Mouse (Mus musculus) stomach, postnatal 0 days (tissue): ENCODE measurements around the gene Cenpm. TPM values are rescaled to one million over a fixed set of nuclear protein-coding genes. Genes with fewer than 3 reads are reported as not detected.
A peak's percentile ranks its signal among the peaks of the same experiment; 100 is the strongest.

Experiments used
- ATAC-seq: fragments of 200-750 bp; cut with Nextera tagmentation; 2 replicates; pipeline ENCODE4 v1.8.0; 2017; ENCODE audit not compliant: low FRiP score, low TSS enrichment
- DNase-seq: peaks from one replicate; pipeline ENCODE4 v3.0.0-alpha.2; 2016; ENCODE audit warnings: low spot score
- H3K27ac ChIP-seq: fragments of 300-500 bp; sonication (generic); replicated peaks from 2 replicates; pipeline ENCODE4 v1.5.1; 2014; ENCODE audit warnings: mild to moderate bottlenecking, control low read depth
- H3K27me3 ChIP-seq: fragments of 300-500 bp; sonication (generic); 2 replicates; pipeline ENCODE4 v1.6.1; 2014; ENCODE audit warnings: low read length; ENCODE audit not compliant: control insufficient read depth, insufficient read depth
- H3K36me3 ChIP-seq: fragments of 300-500 bp; sonication (generic); 2 replicates; pipeline ENCODE4 v1.6.1; 2014; ENCODE audit warnings: low read length, mixed read lengths; ENCODE audit not compliant: control insufficient read depth, insufficient read depth
- H3K4me1 ChIP-seq: fragments of 300-500 bp; sonication (generic); replicated peaks from 2 replicates; pipeline ENCODE4 v1.6.1; 2014; ENCODE audit warnings: antibody characterized with exemption; ENCODE audit not compliant: control insufficient read depth, insufficient read depth
- H3K4me2 ChIP-seq: fragments of 300-500 bp; sonication (generic); replicated peaks from 2 replicates; pipeline ENCODE4 v1.6.1; 2014; ENCODE audit warnings: low read depth, mild to moderate bottlenecking, control low read depth, moderate library complexity
- H3K4me3 ChIP-seq: fragments of 300-500 bp; sonication (generic); 2 replicates; pipeline ENCODE4 v1.5.1; 2014; ENCODE audit warnings: low read depth, low read length, control low read depth
- H3K9ac ChIP-seq: fragments of 300-500 bp; sonication (generic); 2 replicates; pipeline ENCODE4 v1.6.1; 2014; ENCODE audit warnings: mild to moderate bottlenecking, low read length, control low read depth, mixed read lengths
- H3K9me3 ChIP-seq: fragments of 300-500 bp; sonication (generic); 2 replicates; pipeline ENCODE4 v1.6.1; 2016; ENCODE audit warnings: low read length; ENCODE audit not compliant: control insufficient read depth
- CTCF ChIP-seq: IDR thresholded peaks from 2 replicates; pipeline ENCODE4 v1.5.1; 2016; ENCODE audit warnings: antibody characterized with exemption, low read depth, mild to moderate bottlenecking, moderate library complexity
- EP300 ChIP-seq: optimal IDR thresholded peaks from 2 replicates; pipeline ENCODE3; 2016; ENCODE audit warnings: antibody characterized with exemption
- WGBS: fragments of 180-500 bp; shearing (Covaris S2); extraction: QIAGEN DNeasy Blood & Tissue Kit; methylation state at CpG from one replicate; pipeline ENCODE4 v1.1.7; 2014; 5-methylcytosine and 5-hydroxymethylcytosine counted together
- microRNA counts: library from miRNA; unstranded; fragments of <30 nt; microRNA quantifications from one replicate; lab custom pipeline; 2015
- microRNA-seq: library from miRNA; unstranded; fragments of <30 nt; microRNA quantifications from one replicate; pipeline ENCODE4, GENCODE M21; 2016
- polyA plus RNA-seq: library from polyadenylated mRNA; unstranded; fragments of >200 nt; fragmentation: Nextera tagmentation; extraction: Ambion mirVana; gene quantifications from 2 replicates; pipeline ENCODE4 v1.2.1, GENCODE M21; 2015

Gene Cenpm
- polyA plus RNA-seq, 1 experiment from 2014 or later, result 27.0 TPM

- Histone ChIP-seq H3K4me1 (no peaks in the 10 kb centered on the region), H3K9me3 (0 out of 2 replicates have a peak, but pooled peaks cover 2% of the 10 kb centered on the region), H3K4me3 (no peak overlapping the region), H3K36me3 (peaks cover 75% of the 10 kb centered on the region), H3K4me2 (no peak overlapping the region), H3K9ac (no peak overlapping the region), H3K27me3 (no peaks in the 10 kb centered on the region), H3K27ac (no peak overlapping the region)
- DNase-seq, result no peak
- no peak for ATAC-seq
- WGBS, result 73% methylated on average over 10 of the region's 10 CpGs
- TF ChIP-seq EP300, result no peak
- TF ChIP-seq CTCF, result no peak
These were observed 59.9 kb downstream of the Cenpm start for GRCm38 (mm10) chr15:82184656-82185055.

GRCm38 (mm10) chr15:82184183-82184582 is 60.4 kb downstream of the Cenpm start:
- DNase-seq, result no peak
- H3K36me3 ChIP-seq, result peaks cover 77% of the 10 kb centered on the region
- no peak overlapping the region for H3K4me2 ChIP-seq
- TF ChIP-seq EP300 (no peak), CTCF (no peak)
- H3K9me3 ChIP-seq, result 0 out of 2 replicates have a peak, but pooled peaks cover 2% of the 10 kb centered on the region
- 74% methylated on average over 7 of the region's 7 CpGs for WGBS
- no peak for ATAC-seq
- H3K4me3 ChIP-seq, result no peak overlapping the region
- no peak overlapping the region for H3K27ac ChIP-seq
- H3K27me3 ChIP-seq, result no peaks in the 10 kb centered on the region
- no peak overlapping the region for H3K9ac ChIP-seq
- H3K4me1 ChIP-seq, result no peaks in the 10 kb centered on the region

MicroRNA genes within 50 kb of the gene (microRNA counts, 519-probe panel; counts per million panel counts)
- microRNA mmu-miR-33 (lab: Ali Mortazavi, UCI), result 3,767 counts per million, percentile 24 among the panel's probes with 10 or more counts

Small RNAs within 50 kb of the gene (microRNA-seq; reads per million reads assigned to microRNA genes)
- gene Mir33, result 116 reads per million, percentile 47 among the genes with 10 or more reads in this experiment

Other genes with a start within 250 kb of the Cenpm start
- gene Desi1, start 210.9 kb downstream of the Cenpm start, polyA plus RNA-seq, result 20.8 and 22.8 TPM in 2 replicates
- 130 and 133 TPM in 2 replicates for gene Snu13, start 197.2 kb downstream of the Cenpm start, polyA plus RNA-seq
- 0.04 TPM in 1 of 2 replicates, not detected in the other for gene 4930407I10Rik, start 185.6 kb downstream of the Cenpm start, polyA plus RNA-seq
- gene Mei1, start 174.8 kb downstream of the Cenpm start, polyA plus RNA-seq, result 0.02 and 0.04 TPM in 2 replicates
- gene Ccdc134, start 116.8 kb downstream of the Cenpm start, polyA plus RNA-seq, result 8.2 and 8.5 TPM in 2 replicates
- 119 and 127 TPM in 2 replicates for gene Srebf2, start 97.6 kb downstream of the Cenpm start, polyA plus RNA-seq
- gene Shisa8, start 31.9 kb downstream of the Cenpm start, polyA plus RNA-seq, result 0.06 and 0.23 TPM in 2 replicates
- gene Tnfrsf13c, start 20.4 kb downstream of the Cenpm start, polyA plus RNA-seq, result not detected in 2 replicates
- 0.23 and 0.24 TPM in 2 replicates for gene 1500009C09Rik, start 7.6 kb upstream of the Cenpm start, polyA plus RNA-seq
- 2.1 and 2.9 TPM in 2 replicates for gene Sept3, start 30.1 kb upstream of the Cenpm start, polyA plus RNA-seq
- gene Wbp2nl, start 54.2 kb upstream of the Cenpm start, polyA plus RNA-seq, result 0.08 and 0.11 TPM in 2 replicates
- gene Naga, start 94.2 kb upstream of the Cenpm start, polyA plus RNA-seq, result 83.1 and 88.9 TPM in 2 replicates
- 6.2 and 6.3 TPM in 2 replicates for gene Pheta2, start 94.2 kb upstream of the Cenpm start, polyA plus RNA-seq
- gene Smdt1, start 94.2 kb upstream of the Cenpm start, polyA plus RNA-seq, result 286 and 296 TPM in 2 replicates
- gene Ndufa6, start 109.6 kb upstream of the Cenpm start, polyA plus RNA-seq, result 514 and 516 TPM in 2 replicates
- gene Cyp2d22, start 135.5 kb upstream of the Cenpm start, polyA plus RNA-seq, result 5.5 TPM in 2 replicates
- not detected in 2 replicates for gene Cyp2d11, start 149.3 kb upstream of the Cenpm start, polyA plus RNA-seq
- gene Cyp2d10, start 162.4 kb upstream of the Cenpm start, polyA plus RNA-seq, result 2.1 and 3.6 TPM in 2 replicates
- gene Cyp2d9, start 188.7 kb upstream of the Cenpm start, polyA plus RNA-seq, result 1.6 and 2.0 TPM in 2 replicates